Mouse (Mus musculus) heart, embryonic 16.5 days (tissue): ENCODE data around the gene Sorcs1. TPM values are rescaled to one million over a fixed set of nuclear protein-coding genes. Genes with fewer than 3 reads are reported as not detected.

Source experiments
- ATAC-seq: fragments of 200-750 bp; cut with Nextera tagmentation; replicated peaks from 2 replicates; pipeline ENCODE4 v1.8.0; 2017; ENCODE audit warnings: moderate number of reproducible peaks; ENCODE audit not compliant: insufficient read depth, low FRiP score; ENCODE audit errors: extremely low read depth
- H3K27ac ChIP-seq: fragments of 300-500 bp; sonication (generic); 2 replicates; pipeline ENCODE4 v1.5.1; 2014; ENCODE audit warnings: mild to moderate bottlenecking, low read length, control low read depth, moderate library complexity
- H3K27me3 ChIP-seq: fragments of 300-500 bp; sonication (generic); 2 replicates; pipeline ENCODE4 v1.6.1; 2014; ENCODE audit warnings: low read length, mixed read lengths; ENCODE audit not compliant: control insufficient read depth, insufficient read depth
- H3K36me3 ChIP-seq: fragments of 300-500 bp; sonication (generic); 2 replicates; pipeline ENCODE4 v1.6.1; 2014; ENCODE audit not compliant: control insufficient read depth, insufficient read depth
- H3K4me1 ChIP-seq: fragments of 300-500 bp; sonication (generic); 2 replicates; pipeline ENCODE4 v1.6.1; 2014; ENCODE audit warnings: low read length, mixed read lengths; ENCODE audit not compliant: control insufficient read depth, insufficient read depth
- H3K4me2 ChIP-seq: fragments of 300-500 bp; sonication (generic); 2 replicates; pipeline ENCODE4 v1.6.1; 2014; ENCODE audit warnings: low read depth, mild to moderate bottlenecking, control low read depth, low read length
- H3K4me3 ChIP-seq: fragments of 300-500 bp; sonication (generic); 2 replicates; pipeline ENCODE4 v1.5.1; 2014; ENCODE audit warnings: mild to moderate bottlenecking, control low read depth, low read length
- H3K9ac ChIP-seq: fragments of 300-500 bp; sonication (generic); 2 replicates; pipeline ENCODE4 v1.6.1; 2014; ENCODE audit warnings: low read length, control low read depth
- H3K9me3 ChIP-seq: fragments of 300-500 bp; sonication (generic); replicated peaks from 2 replicates; pipeline ENCODE4 v1.6.1; 2016; ENCODE audit warnings: low read length; ENCODE audit not compliant: control insufficient read depth
- WGBS: fragments of 180-500 bp; shearing (Covaris S2); extraction: QIAGEN DNeasy Blood & Tissue Kit; methylation state at CpG from one replicate; pipeline ENCODE4 v1.1.7; 2014; 5-methylcytosine and 5-hydroxymethylcytosine counted together
- polyA plus RNA-seq: library from polyadenylated mRNA; unstranded; fragments of >200 nt; fragmentation: Nextera tagmentation; extraction: Ambion mirVana; gene quantifications from 2 replicates; pipeline ENCODE4 v1.2.1, GENCODE M21; 2015

Gene Sorcs1
- polyA plus RNA-seq, 1 experiment from 2014 or later: 0.43 TPM

DNA sequence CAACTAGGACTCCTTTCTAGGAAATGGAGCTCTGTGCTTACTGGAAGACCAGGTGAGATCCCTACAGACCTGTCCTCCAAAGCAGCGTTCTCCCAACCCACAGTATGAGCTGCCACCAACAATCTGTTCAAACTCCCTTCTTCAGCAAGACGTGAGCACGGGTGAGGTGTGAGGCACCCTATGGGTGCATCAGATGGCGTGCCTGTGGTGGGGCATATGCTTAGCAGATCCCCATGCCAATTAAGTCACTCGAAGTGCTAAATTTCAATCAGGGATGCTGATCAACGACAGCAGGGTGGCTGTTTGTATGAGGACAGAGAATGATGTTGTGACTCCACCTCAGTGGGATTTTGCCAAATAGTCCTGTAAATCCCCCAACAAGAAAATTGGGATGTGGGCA is 201.7 kb downstream of the Sorcs1 start:
- no peak overlapping the region for H3K9ac ChIP-seq
- no peaks in the 10 kb centered on the region for H3K36me3 ChIP-seq
- ATAC-seq: no peak
- no peaks in the 10 kb centered on the region for H3K9me3 ChIP-seq
- no peak overlapping the region for H3K4me2 ChIP-seq
- no peaks in the 10 kb centered on the region for H3K27me3 ChIP-seq
- no peaks in the 10 kb centered on the region for H3K4me1 ChIP-seq
- H3K4me3 ChIP-seq: no peak overlapping the region
- H3K27ac ChIP-seq: no peak overlapping the region
- WGBS: 43% methylated on average over 6 of the region's 6 CpGs

DNA sequence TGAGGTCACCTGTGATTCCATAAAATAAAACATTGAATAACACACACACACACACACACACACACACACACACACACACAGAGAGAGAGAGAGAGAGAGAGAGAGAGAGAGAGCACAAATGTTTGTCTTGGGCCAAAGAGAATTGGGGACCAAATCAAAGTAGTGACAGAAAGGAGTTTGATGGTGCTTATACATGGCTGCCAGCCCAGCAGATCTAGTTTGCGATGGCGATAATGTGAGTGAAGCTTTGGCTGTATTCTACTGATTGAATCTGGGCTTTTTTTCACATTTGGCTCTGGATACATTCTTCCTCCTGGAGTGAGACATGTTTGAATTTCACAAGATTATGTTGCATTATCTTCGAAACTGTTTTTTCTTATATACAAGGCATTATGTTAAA is 209.9 kb downstream of the Sorcs1 start:
- Histone ChIP-seq H3K4me3 (no peak overlapping the region), H3K36me3 (no peaks in the 10 kb centered on the region), H3K4me2 (no peak overlapping the region)

DNA sequence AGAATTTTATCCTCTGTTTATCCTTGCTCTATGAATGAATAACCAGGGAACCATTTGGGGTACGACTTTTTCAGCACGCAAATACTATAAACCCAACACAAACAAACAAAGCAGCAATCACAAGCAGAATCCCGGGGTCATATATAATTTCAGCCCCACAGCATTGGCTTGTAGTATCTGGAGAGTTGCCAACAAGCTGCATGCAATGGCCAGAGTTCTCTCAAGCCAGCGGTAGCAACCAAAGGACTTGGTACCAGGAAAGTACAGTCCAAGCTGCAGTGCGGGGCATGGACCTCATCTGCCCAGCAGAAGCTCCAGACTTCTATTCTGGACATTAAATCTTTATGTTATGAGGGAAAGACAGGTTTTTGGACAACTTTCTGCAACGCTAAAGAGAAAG is 213.6 kb downstream of the Sorcs1 start:
- Histone ChIP-seq H3K27me3 (no peaks in the 10 kb centered on the region), H3K36me3 (no peaks in the 10 kb centered on the region), H3K4me1 (no peaks in the 10 kb centered on the region), H3K4me3 (no peak overlapping the region), H3K27ac (no peak overlapping the region), H3K4me2 (no peak overlapping the region), H3K9ac (no peak overlapping the region), H3K9me3 (no peaks in the 10 kb centered on the region)
- no peak for ATAC-seq
- 77% methylated on average over 6 of the region's 6 CpGs for WGBS

More for the DNA sequence above, 209.9 kb downstream of the Sorcs1 start:
- no peak for ATAC-seq
- H3K27me3 ChIP-seq: no peaks in the 10 kb centered on the region
- WGBS: 82% methylated on average over 3 of the region's 3 CpGs
- no peaks in the 10 kb centered on the region for H3K9me3 ChIP-seq
- H3K27ac ChIP-seq: no peak overlapping the region
- H3K4me1 ChIP-seq: no peaks in the 10 kb centered on the region
- no peak overlapping the region for H3K9ac ChIP-seq

DNA sequence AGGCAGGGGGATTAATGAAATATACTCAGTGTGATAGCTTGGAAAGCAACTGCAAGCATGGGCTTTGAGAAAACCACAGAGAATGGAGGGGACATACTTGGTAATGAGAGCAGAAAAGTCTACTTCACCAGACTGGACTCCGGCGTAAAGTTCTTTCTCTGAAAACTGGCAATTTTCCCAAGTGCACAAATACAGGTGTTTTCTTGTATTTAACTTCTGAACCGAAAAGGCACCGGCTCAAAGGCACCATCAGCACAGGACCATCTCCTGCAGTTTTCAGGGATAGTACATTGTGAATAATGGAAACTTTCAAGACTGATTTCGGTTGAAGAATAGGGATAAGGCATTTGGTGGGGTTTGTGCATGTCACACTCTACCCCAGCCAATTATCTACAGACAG is 219.9 kb downstream of the Sorcs1 start:
- 82% methylated on average over 5 of the region's 5 CpGs for WGBS
- Histone ChIP-seq H3K4me3 (no peak overlapping the region), H3K9ac (no peak overlapping the region), H3K36me3 (no peaks in the 10 kb centered on the region), H3K4me2 (no peak overlapping the region), H3K27me3 (no peaks in the 10 kb centered on the region), H3K9me3 (no peaks in the 10 kb centered on the region), H3K27ac (no peak overlapping the region), H3K4me1 (no peaks in the 10 kb centered on the region)
- no peak for ATAC-seq

DNA sequence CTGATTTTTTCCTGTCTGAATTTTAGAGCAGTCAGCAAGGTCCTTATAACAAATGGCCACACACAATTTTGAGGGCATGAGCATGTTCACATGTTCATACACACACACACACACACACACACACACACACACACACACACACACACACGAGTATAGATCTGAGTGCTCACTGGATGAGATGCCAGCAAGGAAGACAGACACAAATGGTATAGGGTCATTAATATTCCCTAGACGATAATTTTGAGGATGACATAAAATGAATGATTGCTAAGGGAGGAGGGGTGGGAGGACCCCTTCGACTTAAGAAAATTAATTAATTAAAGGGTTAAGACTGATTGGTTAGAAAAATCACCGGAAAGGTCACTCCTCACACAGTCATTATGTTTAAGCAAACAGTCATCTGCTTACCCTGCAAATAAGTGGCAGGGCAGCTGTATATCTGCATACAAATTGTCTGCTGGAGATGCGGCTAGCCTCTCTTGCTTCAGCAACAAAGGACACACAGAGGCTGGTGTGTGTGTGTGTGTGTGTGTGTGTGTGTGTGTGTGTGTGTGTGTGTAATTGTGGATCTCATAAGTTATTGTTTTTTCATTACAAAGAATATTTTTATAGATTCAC is 221.1 kb downstream of the Sorcs1 start:
- no peaks in the 10 kb centered on the region for H3K36me3 ChIP-seq
- 56% methylated on average over 5 of the region's 5 CpGs for WGBS
- ATAC-seq: no peak

DNA sequence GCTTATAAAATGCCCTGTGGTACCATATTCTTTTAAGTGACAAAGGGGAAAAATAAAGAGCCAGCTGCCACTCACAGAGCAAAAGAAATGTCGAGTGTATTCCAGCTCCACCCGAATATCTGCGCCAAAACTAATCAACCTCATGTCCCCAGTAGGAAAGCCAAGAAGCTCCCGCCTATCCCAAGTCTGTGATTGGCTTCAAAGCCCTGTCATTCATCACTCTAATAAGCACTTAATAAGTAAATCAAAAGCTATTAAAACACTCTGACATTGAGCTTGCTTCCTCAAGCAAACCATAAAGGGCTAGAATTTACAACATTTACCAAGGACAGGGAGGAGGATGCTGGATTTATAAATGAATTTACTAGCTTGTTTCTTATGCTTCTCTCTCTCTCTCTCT is 237.3 kb downstream of the Sorcs1 start:
- 35% methylated on average over 4 of the region's 4 CpGs for WGBS
- no peak overlapping the region for H3K4me3 ChIP-seq
- no peaks in the 10 kb centered on the region for H3K36me3 ChIP-seq
- ATAC-seq: no peak
- peaks cover 4% of the 10 kb centered on the region; the same call in 1 of the 2 replicates for H3K4me1 ChIP-seq
- no peaks in the 10 kb centered on the region for H3K27me3 ChIP-seq
- no peaks in the 10 kb centered on the region for H3K9me3 ChIP-seq
- H3K4me2 ChIP-seq: no peak overlapping the region
- H3K27ac ChIP-seq: no peak overlapping the region
- H3K9ac ChIP-seq: no peak overlapping the region

More for the DNA sequence above, 221.1 kb downstream of the Sorcs1 start:
- Histone ChIP-seq H3K4me2 (no peak overlapping the region), H3K4me3 (no peak overlapping the region), H3K9me3 (no peaks in the 10 kb centered on the region), H3K27me3 (no peaks in the 10 kb centered on the region), H3K27ac (no peak overlapping the region), H3K4me1 (no peaks in the 10 kb centered on the region), H3K9ac (no peak overlapping the region)

DNA sequence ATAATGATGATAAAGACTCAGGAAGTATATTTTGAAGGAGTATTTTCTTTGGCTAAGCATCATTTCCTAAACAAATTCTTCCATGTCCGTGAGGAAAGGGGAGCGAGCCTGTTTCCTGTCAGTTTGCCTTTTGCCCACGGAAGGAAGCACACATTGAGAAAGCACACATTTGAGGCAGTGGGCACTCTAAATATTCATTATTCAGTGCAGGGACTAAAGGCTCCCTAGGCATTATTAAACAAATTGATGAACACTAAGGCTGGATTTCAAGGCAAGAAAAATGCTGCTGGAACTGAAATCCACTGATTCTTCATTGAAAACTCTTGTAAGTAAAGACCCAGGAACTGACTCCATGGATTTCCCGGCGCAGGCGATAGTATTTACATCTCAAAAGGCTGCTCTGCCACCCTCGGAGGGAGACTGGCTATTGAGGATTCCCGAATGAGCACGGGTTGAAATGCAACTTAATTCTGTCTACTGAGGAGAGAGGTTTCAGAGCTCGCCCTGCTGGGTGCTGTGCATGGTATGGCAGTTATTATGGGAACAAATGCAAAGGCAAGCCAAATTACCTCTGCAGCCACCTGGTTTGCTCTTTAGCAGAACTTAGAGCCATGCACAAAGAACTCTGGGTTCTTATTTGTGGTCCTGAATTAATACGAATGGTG is 238.1 kb downstream of the Sorcs1 start:
- H3K27me3 ChIP-seq: no peaks in the 10 kb centered on the region
- no peak overlapping the region; the same call in 1 of the 2 replicates for H3K9ac ChIP-seq
- ATAC-seq: no peak
- peak overlapping the region; percentile 12; the same call in 1 of the 2 replicates for H3K4me3 ChIP-seq
- no peak overlapping the region for H3K27ac ChIP-seq
- WGBS: 8% methylated on average over 11 of the region's 11 CpGs
- no peaks in the 10 kb centered on the region for H3K9me3 ChIP-seq
- H3K4me2 ChIP-seq: peak overlapping the region; percentile 47
- H3K36me3 ChIP-seq: no peaks in the 10 kb centered on the region
- H3K4me1 ChIP-seq: peaks cover 4% of the 10 kb centered on the region; the same call in 1 of the 2 replicates

DNA sequence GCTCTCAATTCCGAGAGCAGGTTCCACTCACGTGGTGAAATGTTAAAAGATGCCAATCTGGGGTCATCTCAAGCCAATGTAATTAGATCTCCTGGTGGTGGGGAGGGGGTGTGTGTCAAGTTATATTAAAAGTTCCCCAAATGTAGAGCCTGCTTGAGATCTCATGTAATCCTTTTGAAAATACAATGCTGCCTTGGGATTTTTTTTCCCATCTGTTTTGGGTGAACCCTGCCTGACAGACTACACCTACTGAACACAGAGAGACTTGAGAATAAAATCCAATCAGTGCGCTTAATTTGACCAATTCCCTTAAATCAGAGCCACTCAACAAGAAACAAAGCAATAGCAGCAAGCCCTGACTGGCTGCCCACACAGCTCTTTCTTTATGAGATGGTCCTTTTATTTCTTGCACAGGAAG is 239.0 kb downstream of the Sorcs1 start:
- no peak overlapping the region for H3K4me2 ChIP-seq
- no peak overlapping the region for H3K9ac ChIP-seq
- H3K27ac ChIP-seq: no peak overlapping the region
- no peak overlapping the region for H3K4me3 ChIP-seq
- ATAC-seq: no peak
- H3K9me3 ChIP-seq: no peaks in the 10 kb centered on the region
- H3K4me1 ChIP-seq: peaks cover 4% of the 10 kb centered on the region; the same call in 1 of the 2 replicates
- 34% methylated on average over 3 of the region's 3 CpGs for WGBS
- H3K27me3 ChIP-seq: no peaks in the 10 kb centered on the region
- no peaks in the 10 kb centered on the region for H3K36me3 ChIP-seq

DNA sequence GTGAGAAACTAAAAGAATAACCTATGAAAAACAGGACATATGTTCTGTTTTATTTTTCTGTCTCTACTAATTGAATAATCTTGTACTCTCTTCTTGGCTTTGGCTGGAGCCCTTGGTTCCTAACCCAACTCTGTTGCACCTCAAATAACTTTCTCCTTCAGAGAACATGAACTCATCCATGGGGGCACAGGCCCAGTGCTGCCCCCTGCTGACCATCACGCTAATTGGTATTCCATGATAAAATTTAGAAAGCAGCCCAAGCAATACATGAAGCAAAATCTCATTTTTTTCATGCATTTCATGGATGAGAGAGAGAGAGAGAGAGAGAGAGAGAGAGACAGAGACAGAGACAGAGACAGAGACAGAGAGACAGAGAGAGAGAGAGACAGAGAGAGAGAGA is 255.5 kb downstream of the Sorcs1 start:
- no peaks in the 10 kb centered on the region for H3K27me3 ChIP-seq
- no peaks in the 10 kb centered on the region for H3K9me3 ChIP-seq
- ATAC-seq: no peak
- H3K36me3 ChIP-seq: no peaks in the 10 kb centered on the region
- no peak overlapping the region for H3K4me2 ChIP-seq
- 65% methylated on average over 1 of the region's 1 CpGs for WGBS
- H3K4me1 ChIP-seq: no peaks in the 10 kb centered on the region
- no peak overlapping the region for H3K27ac ChIP-seq
- H3K9ac ChIP-seq: no peak overlapping the region
- no peak overlapping the region for H3K4me3 ChIP-seq
